Mouse (Mus musculus) frontal cortex, postnatal 36 days (tissue): Measurements from ENCODE around the gene Heatr3.

Experiments used
- DNase-seq, 2 experiments: peaks; one replicate each; pipeline ENCODE4 v3.0.0; 2022; ENCODE audit warnings: low spot score in 2 of 2

Heatr3 gene

GRCm38 (mm10) chr8:88137748-88138484 is at the start of gene Heatr3:
Heatr3 (plus strand) TSS chr8:88137855.
- DNase-seq: peak; percentile 96 to 98

- DNase-seq: no peak
Observed at GRCm38 (mm10) chr8:88088006-88088405, 49.6 kb upstream of the Heatr3 start.

- DNase-seq: no peak
Observed at GRCm38 (mm10) chr8:88091661-88092060, 46.0 kb upstream of the Heatr3 start.

- no peak for DNase-seq
Observed at GRCm38 (mm10) chr8:88093367-88093766, 44.3 kb upstream of the Heatr3 start.

GRCm38 (mm10) chr8:88098856-88099255 is 38.8 kb upstream of the Heatr3 start:
- no peak for DNase-seq

- DNase-seq: peak; percentile 8 to 36
Observed at GRCm38 (mm10) chr8:88099526-88099925, 38.1 kb upstream of the Heatr3 start.

GRCm38 (mm10) chr8:88109241-88109640 is 28.4 kb upstream of the Heatr3 start:
- DNase-seq: no peak

GRCm38 (mm10) chr8:88118456-88119036 is 19.1 kb upstream of the Heatr3 start, which contains the start of gene Cnep1r1:
Cnep1r1 (plus strand) TSS chr8:88118769.
- peak; percentile 95 to 98 for DNase-seq

GRCm38 (mm10) chr8:88119076-88119475 is 18.6 kb upstream of the Heatr3 start:
- DNase-seq: no peak

- no peak for DNase-seq
Observed at GRCm38 (mm10) chr8:88124850-88125249, 12.8 kb upstream of the Heatr3 start.

- DNase-seq: no peak
Observed at GRCm38 (mm10) chr8:88129397-88129796, 8.3 kb upstream of the Heatr3 start.

GRCm38 (mm10) chr8:88130754-88131317 is 6.8 kb upstream of the Heatr3 start:
- no peak for DNase-seq

- DNase-seq: no peak
Observed at GRCm38 (mm10) chr8:88139256-88139655, 1.6 kb downstream of the Heatr3 start.

GRCm38 (mm10) chr8:88141629-88142028 is 4.0 kb downstream of the Heatr3 start:
- no peak for DNase-seq

GRCm38 (mm10) chr8:88144041-88144440 is 6.4 kb downstream of the Heatr3 start:
- no peak for DNase-seq

GRCm38 (mm10) chr8:88150910-88151371 is 13.3 kb downstream of the Heatr3 start:
- peak; percentile 42 to 58 for DNase-seq

GRCm38 (mm10) chr8:88160237-88160995 is 22.8 kb downstream of the Heatr3 start:
- DNase-seq: peak; percentile 26 to 34

- DNase-seq: peak; percentile 45 to 56
Observed at GRCm38 (mm10) chr8:88161439-88161838, 23.8 kb downstream of the Heatr3 start.

GRCm38 (mm10) chr8:88175264-88175663 is 37.6 kb downstream of the Heatr3 start:
- DNase-seq: no peak

- DNase-seq: no peak
Observed at GRCm38 (mm10) chr8:88177291-88177690, 39.6 kb downstream of the Heatr3 start.

GRCm38 (mm10) chr8:88183121-88183520 is 45.5 kb downstream of the Heatr3 start:
- DNase-seq: no peak

- no peak for DNase-seq
Observed at GRCm38 (mm10) chr8:88184914-88185313, 47.3 kb downstream of the Heatr3 start.
